ENCODE assay signal across 8 mouse cellular contexts in genomic region chr2:157366762-157367161, GRCm38 (mm10). TPM values are rescaled to one million over a fixed set of nuclear protein-coding genes. Genes with fewer than 3 reads are reported as not detected.
DNase-seq lines count a peak whose midpoint lies in the region; ATAC-seq and TF ChIP-seq lines count a peak whose summit lies in the region.
"Had no signal": no experiment of that assay in that cellular context is flagged by ENCODE, and none has a peak within 500 bp of the region (broad histone marks: within the 10 kb centered on the region; RNA-seq: fewer than 3 reads in every experiment).

No protein-coding gene starts in this region.

- TF ChIP-seq POLR2A in CH12.LX (IDR thresholded peaks at IDR 0.05; ENCODE audit: low read depth, low read length) (no peak), MEL (IDR thresholded peaks at IDR 0.05; ENCODE audit: control insufficient read depth in 1 of 2, insufficient read depth in 1 of 2, low read depth in 1 of 2, low read length in 2 of 2, poor library complexity in 1 of 2) (no peak; a peak in 1 of 4 replicates)

- no peak for TF ChIP-seq EP300 in CH12.LX (IDR thresholded peaks at IDR 0.05; ENCODE audit: low read length)
- TF ChIP-seq EP300 in MEL (IDR thresholded peaks at IDR 0.05; ENCODE audit: low read depth in 1 of 2, low read length in 2 of 2), result peak; percentile 92 to 95

- no peak overlapping the region for H3K27ac ChIP-seq in CH12.LX (ENCODE audit: insufficient read depth, low read depth)
- peak overlapping the region; percentile 91 for H3K27ac ChIP-seq in MEL (ENCODE audit: control insufficient read depth, low read depth, low read length)
- H3K27ac ChIP-seq in heart, embryonic 16.5 days (ENCODE audit: low read length), result peak overlapping the region; percentile 88

- H3K36me3 ChIP-seq in CH12.LX (replicated peaks in 1 of 2; ENCODE audit: control insufficient read depth in 1 of 2, insufficient read depth in 1 of 2, low read length in 1 of 2), result peaks cover 0 to 20% of the 10 kb centered on the region in 2 experiments
- H3K36me3 ChIP-seq in MEL (ENCODE audit: control insufficient read depth in 1 of 2, insufficient read depth in 2 of 2, low read length in 2 of 2), result peaks cover 0 to 17% of the 10 kb centered on the region in 2 experiments; a peak in 2 of 4 replicates
- H3K36me3 ChIP-seq in heart, embryonic 16.5 days (ENCODE audit: control insufficient read depth, insufficient read depth), result no peaks in the 10 kb centered on the region
- peaks cover 24% of the 10 kb centered on the region for H3K36me3 ChIP-seq in megakaryocyte, embryonic 14.5 days (replicated peaks; ENCODE audit: low read length)

- peak overlapping the region; percentile 90 for H3K9ac ChIP-seq in CH12.LX (ENCODE audit: insufficient read depth, low read depth)
- peak overlapping the region; percentile 83 for H3K9ac ChIP-seq in MEL (ENCODE audit: control insufficient read depth, low read depth, low read length, poor library complexity, severe bottlenecking)
- H3K9ac ChIP-seq in heart, embryonic 16.5 days (ENCODE audit: low read length), result no peak overlapping the region

- no peak for ATAC-seq in heart, embryonic 16.5 days (replicated peaks; ENCODE audit: extremely low read depth, insufficient read depth, low FRiP score)

- no peak for TF ChIP-seq RAD21 in CH12.LX (IDR thresholded peaks at IDR 0.05; ENCODE audit: low read depth, low read length)
- no peak for TF ChIP-seq RAD21 in MEL (IDR thresholded peaks at IDR 0.05; ENCODE audit: low read depth, low read length)

- H3K79me2 ChIP-seq in CH12.LX (replicated peaks; ENCODE audit: control insufficient read depth, extremely low read depth, insufficient read depth, poor library complexity, severe bottlenecking), result peaks cover 10% of the 10 kb centered on the region
- H3K79me2 ChIP-seq in MEL (ENCODE audit: control insufficient read depth, insufficient read depth, low read length, poor library complexity), result peaks cover 18% of the 10 kb centered on the region

- H3K4me2 ChIP-seq in CH12.LX (ENCODE audit: insufficient read depth, low read depth, poor library complexity, severe bottlenecking), result peak overlapping the region; percentile 75; the same call in 1 of the 2 replicates
- peak overlapping the region; percentile 82 for H3K4me2 ChIP-seq in heart, embryonic 16.5 days (ENCODE audit: low read depth, low read length)

- peaks cover 5 to 20% of the 10 kb centered on the region in 2 experiments; a peak in 3 of 4 replicates for H3K4me1 ChIP-seq in CH12.LX (ENCODE audit: control insufficient read depth in 1 of 2, insufficient read depth in 2 of 2)
- peaks cover 4 to 21% of the 10 kb centered on the region in 2 experiments for H3K4me1 ChIP-seq in MEL (ENCODE audit: control insufficient read depth in 1 of 2, insufficient read depth in 2 of 2, low read length in 2 of 2)
- peaks cover 16% of the 10 kb centered on the region for H3K4me1 ChIP-seq in heart, embryonic 16.5 days (ENCODE audit: control insufficient read depth, insufficient read depth, low read length)
- peaks cover 57% of the 10 kb centered on the region for H3K4me1 ChIP-seq in megakaryocyte, embryonic 14.5 days

- in situ Hi-C loops in CH12.LX (cut with MboI; ENCODE audit: low pct_ligation_motif_present, low pct_unique_long_range_greater_than_20kb, low sequenced_read_pairs), result no loop called here

- no peaks in the 10 kb centered on the region for H3K9me3 ChIP-seq in CH12.LX (replicated peaks; ENCODE audit: low read length)
- no peaks in the 10 kb centered on the region for H3K9me3 ChIP-seq in MEL (replicated peaks; ENCODE audit: insufficient read depth, low read length)
- H3K9me3 ChIP-seq in heart, embryonic 16.5 days (replicated peaks; ENCODE audit: control insufficient read depth, low read length), result no peaks in the 10 kb centered on the region
- H3K9me3 ChIP-seq in megakaryocyte, embryonic 14.5 days, result no peaks in the 10 kb centered on the region

- no peaks in the 10 kb centered on the region for H3K27me3 ChIP-seq in CH12.LX (replicated peaks)
- H3K27me3 ChIP-seq in MEL (ENCODE audit: control insufficient read depth in 1 of 2, insufficient read depth in 2 of 2, low read length in 2 of 2), result no peaks in the 10 kb centered on the region
- H3K27me3 ChIP-seq in heart, embryonic 16.5 days (ENCODE audit: control insufficient read depth, insufficient read depth, low read length), result no peaks in the 10 kb centered on the region
- no peaks in the 10 kb centered on the region for H3K27me3 ChIP-seq in megakaryocyte, embryonic 14.5 days (replicated peaks)

- peak overlapping the region; percentile 87 to 94 (median 93) for H3K4me3 ChIP-seq in CH12.LX (replicated peaks in 1 of 3; ENCODE audit: low read depth in 2 of 3, low read length in 2 of 3, poor library complexity in 1 of 3)
- peak overlapping the region; percentile 79 to 80 for H3K4me3 ChIP-seq in MEL (ENCODE audit: control insufficient read depth in 1 of 2, insufficient read depth in 1 of 2, low read depth in 2 of 2, low read length in 2 of 2)
- H3K4me3 ChIP-seq in heart, embryonic 16.5 days (ENCODE audit: low read length), result peak overlapping the region; percentile 81; the same call in 1 of the 2 replicates
- H3K4me3 ChIP-seq in megakaryocyte, embryonic 14.5 days (replicated peaks), result peak overlapping the region; percentile 93

- TF ChIP-seq CTCF in CH12.LX (conservative IDR thresholded peaks at IDR 0.05 in 1 of 2, IDR thresholded peaks at IDR 0.05 in 1 of 2; ENCODE audit: low read depth in 2 of 2, low read length in 2 of 2) (no peak), MEL (IDR thresholded peaks at IDR 0.05 in 2 of 3, conservative IDR thresholded peaks at IDR 0.05 in 1 of 3; ENCODE audit: control insufficient read depth in 1 of 3, insufficient read depth in 1 of 3, low read depth in 2 of 3, low read length in 3 of 3, poor library complexity in 1 of 3, severe bottlenecking in 1 of 3) (no peak)

- dilution Hi-C loops in CH12.LX (cut with MboI; ENCODE audit: extremely low pct_ligation_motif_present, extremely low pct_unique_long_range_greater_than_20kb, low sequenced_read_pairs), result no loop called here

- DNase-seq in CH12.LX (ENCODE audit: extremely low read depth) (peak; percentile 38), MEL (ENCODE audit: low read depth, low spot score) (peak; percentile 83)
- DNase-seq in frontal cortex, postnatal 14 days (ENCODE audit: low spot score in 2 of 2), result no peak
- DNase-seq in thymus, postnatal 4 days, result no peak
- DNase-seq in frontal cortex, postnatal 36 days (ENCODE audit: low spot score in 2 of 2), result no peak

- WGBS in heart, embryonic 16.5 days, result 63% methylated on average over 9 of the region's 9 CpGs

TF ChIP-seq in CH12.LX, 34 proteins besides CTCF, POLR2A, EP300 and RAD21:
- TF ChIP-seq ETS1 (conservative IDR thresholded peaks at IDR 0.05; ENCODE audit: low read depth, low read length), result no peak
- 0 out of 2 replicates have a peak, but pooled peaks have one; percentile 44 for TF ChIP-seq MAX (IDR thresholded peaks at IDR 0.05; ENCODE audit: low read length)
- peak; percentile 67 for TF ChIP-seq BHLHE40 (IDR thresholded peaks at IDR 0.05; ENCODE audit: low read depth, low read length)

TF ChIP-seq in MEL, 35 proteins besides CTCF, POLR2A, EP300 and RAD21 (continues in another document):
- 0 out of 2 replicates have a peak, but pooled peaks have one; percentile 8 for TF ChIP-seq ZC3H11A (IDR thresholded peaks at IDR 0.05; ENCODE audit: low read depth, low read length)
- TF ChIP-seq MXI1 (IDR thresholded peaks at IDR 0.05; ENCODE audit: low read depth, low read length), result peak; percentile 80
- TF ChIP-seq SIN3A (IDR thresholded peaks at IDR 0.05; ENCODE audit: low read length), result peak; percentile 75
- TF ChIP-seq ELF1 (IDR thresholded peaks at IDR 0.05; ENCODE audit: low read depth, low read length), result 0 out of 2 replicates have a peak, but pooled peaks have one; percentile 13
- no peak for TF ChIP-seq HCFC1 (IDR thresholded peaks at IDR 0.05; ENCODE audit: low read depth, low read length)
- no peak for TF ChIP-seq JUND (IDR thresholded peaks at IDR 0.05; ENCODE audit: low read depth, low read length)
- peak; percentile 85 for TF ChIP-seq ETS1 (IDR thresholded peaks at IDR 0.05; ENCODE audit: low read depth, low read length)
- no peak for TF ChIP-seq ZMIZ1 (IDR thresholded peaks at IDR 0.05; ENCODE audit: low read depth, low read length)
- peak; percentile 93 for TF ChIP-seq GATA1 (IDR thresholded peaks at IDR 0.05; ENCODE audit: low read depth, low read length)
- no peak for TF ChIP-seq E2F4 (IDR thresholded peaks at IDR 0.05; ENCODE audit: borderline replicate concordance, low read depth, low read length)
- no peak for TF ChIP-seq ZNF384 (IDR thresholded peaks at IDR 0.05; ENCODE audit: low read depth, low read length)
- TF ChIP-seq CHD1 (IDR thresholded peaks at IDR 0.05; ENCODE audit: low read depth, low read length), result no peak
- no peak for TF ChIP-seq POLR2AphosphoS2 (IDR thresholded peaks at IDR 0.05; ENCODE audit: low read length)

RNA-seq across cellular contexts. Expression of gene Manbal, which starts 0.6 kb away (rescaled TPM):
- total RNA-seq in CH12.LX (2012; rRNA removed), result 15.4 and 17.0 TPM in 2 replicates
- 10.8 and 13.7 TPM in 2 replicates for total RNA-seq in CH12.LX (2014; rRNA removed)
- polyA plus RNA-seq in CH12.LX (2012; ENCODE audit: insufficient read length, low read depth), result 21.7 and 29.4 TPM in 2 replicates
- 19.8 and 28.4 TPM in 2 replicates for total RNA-seq in MEL (2012; rRNA removed)
- polyA plus RNA-seq in MEL (2012; ENCODE audit: insufficient read depth in 1 of 2, insufficient read length in 2 of 2, low read depth in 1 of 2, low replicate concordance in 2 of 2, missing spikeins in 1 of 2), result 10 to 100 TPM in 1 of 2 experiments, not detected in 1; 65.7 TPM
- polyA plus RNA-seq in heart, embryonic 16.5 days (2015; fragmentation: Nextera tagmentation; extraction: Ambion mirVana), result 54.0 and 61.7 TPM in 2 replicates
- 42.3 and 73.0 TPM in 2 replicates for polyA plus RNA-seq in megakaryocyte, embryonic 14.5 days (2012; ENCODE audit: insufficient read depth, low replicate concordance)

RNA-seq across cellular contexts. Expression of gene Ghrh, which starts 19.5 kb away (rescaled TPM):
- total RNA-seq in CH12.LX (2012; rRNA removed), result not detected in 2 replicates
- not detected in 2 replicates for total RNA-seq in CH12.LX (2014; rRNA removed)
- polyA plus RNA-seq in CH12.LX (2012; ENCODE audit: insufficient read length, low read depth), result not detected in 2 replicates
- total RNA-seq in MEL (2012; rRNA removed), result not detected in 2 replicates
- polyA plus RNA-seq in MEL (2012; ENCODE audit: insufficient read depth in 1 of 2, insufficient read length in 2 of 2, low read depth in 1 of 2, low replicate concordance in 2 of 2, missing spikeins in 1 of 2), result not detected
- not detected in 2 replicates for polyA plus RNA-seq in heart, embryonic 16.5 days (2015; fragmentation: Nextera tagmentation; extraction: Ambion mirVana)
- 1.1 TPM in 1 of 2 replicates, not detected in the other for polyA plus RNA-seq in megakaryocyte, embryonic 14.5 days (2012; ENCODE audit: insufficient read depth, low replicate concordance)
- polyA plus RNA-seq: spleen, adult 2 months had no signal

RNA-seq across cellular contexts. Expression of gene Src, which starts 51.5 kb away (rescaled TPM):
- total RNA-seq in CH12.LX (2012; rRNA removed), result 0.25 and 0.29 TPM in 2 replicates
- total RNA-seq in CH12.LX (2014; rRNA removed), result 0.20 and 0.31 TPM in 2 replicates
- 0.37 and 0.38 TPM in 2 replicates for polyA plus RNA-seq in CH12.LX (2012; ENCODE audit: insufficient read length, low read depth)
- total RNA-seq in MEL (2012; rRNA removed), result 0.23 and 0.29 TPM in 2 replicates
- 1 to 10 TPM in 1 of 2 experiments, not detected in 1; 4.2 TPM for polyA plus RNA-seq in MEL (2012; ENCODE audit: insufficient read depth in 1 of 2, insufficient read length in 2 of 2, low read depth in 1 of 2, low replicate concordance in 2 of 2, missing spikeins in 1 of 2)
- polyA plus RNA-seq in heart, embryonic 16.5 days (2015; fragmentation: Nextera tagmentation; extraction: Ambion mirVana), result 5.7 and 6.9 TPM in 2 replicates
- polyA plus RNA-seq in megakaryocyte, embryonic 14.5 days (2012; ENCODE audit: insufficient read depth, low replicate concordance), result 186 and 225 TPM in 2 replicates

Comparison
In these comparisons a context has a peak if more than half of its experiments do, and no peak if none do; other contexts are left out.
1. DNase-seq: peak in CH12.LX (single experiment) and MEL (single experiment); none in frontal cortex, postnatal 14 days (0 of 2), thymus, postnatal 4 days (single experiment) and frontal cortex, postnatal 36 days (0 of 2).
2. RNA of gene Src, which starts 51.5 kb away (polyA plus RNA-seq): 186 to 225 TPM in megakaryocyte, embryonic 14.5 days; 5.7 to 6.9 TPM in heart, embryonic 16.5 days, 4.2 TPM in MEL and 0.37 to 0.38 TPM in CH12.LX; every median in the first group is over 10 times any median in the second.
3. Of the 35 proteins assayed by ChIP-seq in both MEL and CH12.LX: peak only in MEL: ELF1, EP300, ETS1, MAFK, MXI1, MYC and 6 more; only in CH12.LX: none; in both: BHLHE40 and MAX; in neither: 20; mixed calls (peak in some experiments, not most) for 1.
4. Peak in every context shown above with its lines, with median percentiles within 50 percentile points of each other: H3K4me3 ChIP-seq.